Mouse (Mus musculus) neural tube, postnatal 0 days (tissue): Measurements from ENCODE around the gene Mtx1. TPM values are rescaled to one million over a fixed set of nuclear protein-coding genes. Genes with fewer than 3 reads are reported as not detected.
A peak's percentile ranks its signal among the peaks of the same experiment; 100 is the strongest.

Source experiments
- microRNA counts: library from miRNA; unstranded; fragments of <30 nt; microRNA quantifications from one replicate; lab custom pipeline; 2015
- microRNA-seq: library from miRNA; unstranded; fragments of <30 nt; microRNA quantifications from one replicate; pipeline ENCODE4, GENCODE M21; 2016
- polyA plus RNA-seq: library from polyadenylated mRNA; unstranded; fragments of >200 nt; fragmentation: Nextera tagmentation; extraction: Ambion mirVana; gene quantifications from 2 replicates; pipeline ENCODE4 v1.2.1, GENCODE M21; 2015

The Mtx1 gene
- 160 and 167 TPM in 2 replicates for polyA plus RNA-seq

GRCm38 (mm10) chr3:89226900-89227299 is at the start of gene Mtx1:
TSS of gene Mtx1 (minus strand) at chr3:89227088.

GRCm38 (mm10) chr3:89270051-89270755 is 43.3 kb upstream of the Mtx1 start, which contains the start of gene Slc50a1:
TSS of gene Slc50a1 (minus strand) at chr3:89270570.

GRCm38 (mm10) chr3:89259076-89259475 is 32.2 kb upstream of the Mtx1 start, which contains the start of gene Dpm3:
TSS of gene Dpm3 (plus strand) at chr3:89259358.

DNA sequence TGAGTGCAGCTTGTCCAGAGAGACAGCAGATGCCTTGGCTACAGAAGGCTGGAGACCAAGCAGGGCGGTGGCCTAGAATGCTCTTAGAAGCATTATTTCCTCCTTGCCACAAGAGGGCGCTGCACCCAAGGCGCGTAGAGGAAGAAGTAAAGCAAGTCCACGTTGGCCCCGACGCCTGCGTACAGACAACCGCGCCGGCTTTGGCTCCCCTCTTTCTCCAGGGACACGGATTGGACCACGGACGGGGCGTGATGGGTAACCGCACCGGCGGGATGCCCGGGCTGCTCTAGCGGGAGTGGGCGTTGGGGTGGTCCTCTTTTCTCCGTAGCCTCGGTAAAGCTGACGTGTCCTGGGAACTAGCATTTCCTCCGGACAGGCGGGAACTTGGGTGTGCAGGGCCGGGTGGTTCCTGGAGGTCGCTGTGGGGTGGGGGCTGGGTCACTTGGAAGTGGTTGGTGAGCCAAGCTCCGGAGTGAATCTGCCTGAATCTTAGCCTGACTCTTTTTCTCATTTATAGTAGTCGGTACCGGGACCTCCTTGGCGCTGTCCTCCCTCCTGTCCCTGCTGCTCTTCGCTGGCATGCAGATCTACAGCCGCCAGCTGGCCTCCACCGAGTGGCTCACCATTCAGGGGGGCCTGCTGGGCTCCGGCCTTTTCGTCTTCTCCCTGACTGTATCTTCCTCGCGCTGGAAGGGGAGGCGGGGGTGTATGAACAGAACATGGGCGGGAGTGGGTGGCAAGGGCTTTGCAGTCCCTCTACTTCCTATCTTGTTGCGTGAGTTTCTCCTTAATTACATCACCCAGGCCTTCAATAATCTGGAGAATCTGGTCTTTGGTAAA is 19.6 kb upstream of the Mtx1 start, which contains the start of gene Trim46:
TSS of gene Trim46 (minus strand) at position 49 of the 840 bp plus-strand sequence.

DNA sequence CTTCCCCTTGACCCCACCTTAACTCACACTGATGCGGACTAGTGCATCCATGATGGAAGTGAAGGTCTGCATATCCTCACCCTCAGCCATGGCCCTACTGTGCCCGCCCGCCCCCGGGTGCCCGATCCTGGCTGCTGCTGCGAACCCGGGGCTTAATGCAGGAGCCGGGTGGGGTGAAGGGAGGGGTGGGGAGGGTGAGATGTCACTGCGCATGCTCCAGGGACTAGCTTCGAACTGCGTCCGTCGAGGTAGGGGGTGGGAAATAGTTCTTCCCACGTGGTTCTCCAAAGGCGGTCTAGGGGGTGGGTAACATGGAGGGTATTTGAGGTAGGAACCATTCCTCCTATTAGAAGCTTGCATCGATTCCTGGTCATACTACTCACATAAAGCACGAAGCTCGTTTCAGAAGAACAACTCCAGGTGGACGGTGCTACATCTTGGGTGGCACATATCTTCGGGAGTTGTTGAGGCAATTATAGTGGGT is 18.8 kb upstream of the Mtx1 start, which contains the start of gene Krtcap2:
TSS of gene Krtcap2 (plus strand) at position 279 of the 484 bp plus-strand sequence.

DNA sequence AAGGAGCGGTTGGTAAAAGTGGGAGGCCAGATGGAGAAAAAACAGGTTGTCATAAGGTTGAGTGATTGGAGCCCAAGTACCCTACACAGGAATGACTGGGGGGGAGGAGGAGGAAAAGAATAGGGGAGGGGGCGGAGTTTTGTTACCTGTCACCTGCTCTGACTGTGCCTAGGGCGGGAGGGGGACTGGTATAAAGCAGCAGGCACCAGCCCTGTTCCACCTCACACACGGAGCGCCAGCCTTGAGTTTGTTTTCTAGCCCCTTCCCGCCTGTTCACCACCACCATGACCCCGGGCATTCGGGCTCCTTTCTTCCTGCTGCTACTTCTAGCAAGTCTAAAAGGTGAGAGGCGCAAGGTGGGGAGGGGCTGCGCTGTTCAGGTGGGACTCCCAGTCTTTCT is 1.9 kb upstream of the Mtx1 start, which contains the start of gene Muc1:
TSS of gene Muc1 (plus strand) at position 222 of the 400 bp plus-strand sequence.

DNA sequence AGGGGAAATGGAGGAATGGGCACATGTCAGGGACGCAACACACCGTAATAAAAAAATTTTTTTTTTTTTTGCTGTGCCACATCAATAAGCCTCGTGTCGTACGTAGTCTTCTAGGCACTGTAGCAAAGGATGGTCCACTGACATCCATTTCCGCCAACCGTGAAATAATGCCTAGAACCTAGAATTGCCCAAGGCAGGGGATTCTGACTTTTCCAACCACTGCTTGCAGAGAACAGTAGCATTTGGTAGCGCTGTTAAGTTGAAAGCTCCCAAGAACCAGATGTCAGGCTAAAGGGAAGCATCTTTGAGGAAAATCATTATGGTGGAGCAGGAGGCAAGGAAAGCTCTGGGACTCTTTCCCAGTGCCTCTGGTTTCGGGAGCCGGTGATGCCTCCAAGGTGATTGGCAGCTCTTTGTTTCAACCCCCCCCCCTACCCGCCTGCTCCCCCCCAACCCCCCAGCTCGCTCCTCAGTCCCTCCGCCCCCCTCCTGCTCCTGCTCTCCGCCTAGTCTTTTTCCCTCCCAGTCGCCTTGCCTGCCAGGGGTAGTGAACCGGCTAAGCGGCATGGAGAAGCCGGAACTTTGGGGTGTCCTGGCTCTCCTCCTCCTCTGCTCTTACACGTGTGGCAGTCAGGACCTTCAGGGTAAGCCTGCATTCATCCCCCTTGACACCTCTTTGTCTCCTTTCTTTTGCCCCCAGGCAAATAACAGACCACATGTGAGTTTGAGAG is 12.0 kb downstream of the Mtx1 start, which contains the start of gene Thbs3:
TSS of gene Thbs3 (plus strand) at position 500 of the 731 bp plus-strand sequence.

DNA sequence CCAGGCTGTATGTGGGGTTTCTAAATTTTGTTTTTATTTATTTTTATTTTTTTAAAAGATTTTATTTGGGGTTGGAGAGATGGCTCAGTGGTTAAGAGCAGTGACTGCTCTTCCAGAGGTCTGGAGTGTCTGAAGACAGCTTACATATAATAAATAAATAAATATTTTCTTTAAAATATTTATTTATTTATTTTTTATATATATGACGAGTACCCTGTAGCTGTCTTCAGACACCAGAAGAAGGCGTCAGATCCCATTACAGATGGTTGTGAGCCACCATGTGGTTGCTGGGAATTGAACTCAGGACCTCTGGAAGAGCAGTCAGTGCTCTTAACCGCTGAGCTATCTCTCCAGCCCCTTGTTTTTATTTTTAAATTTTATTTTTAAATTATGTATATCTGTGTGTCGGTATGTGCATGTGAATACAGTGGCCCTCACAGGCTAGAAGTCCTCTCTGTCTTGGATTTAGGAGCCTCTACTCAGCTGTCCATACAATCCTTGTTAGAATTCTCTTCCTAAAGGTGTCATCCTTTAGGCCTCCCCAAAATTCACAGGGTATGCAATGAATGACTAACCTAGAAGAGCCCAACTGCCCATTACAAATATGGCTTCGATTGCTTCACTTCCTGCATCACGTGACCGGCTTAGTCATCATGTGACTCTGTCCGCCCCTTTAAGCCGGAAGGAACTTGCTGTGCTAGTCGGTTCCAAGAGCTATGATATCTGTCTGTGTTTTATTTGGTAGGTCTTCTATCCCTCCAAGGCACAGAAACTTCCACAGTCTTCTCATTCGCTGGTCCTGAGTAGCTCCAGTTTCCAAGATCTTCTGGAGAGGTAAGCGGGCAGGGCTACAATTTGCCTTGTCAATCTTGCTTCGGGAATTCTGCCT is 24.4 kb downstream of the Mtx1 start, which contains the start of gene Gba:
TSS of gene Gba (plus strand) at position 676 of the 889 bp plus-strand sequence.

DNA sequence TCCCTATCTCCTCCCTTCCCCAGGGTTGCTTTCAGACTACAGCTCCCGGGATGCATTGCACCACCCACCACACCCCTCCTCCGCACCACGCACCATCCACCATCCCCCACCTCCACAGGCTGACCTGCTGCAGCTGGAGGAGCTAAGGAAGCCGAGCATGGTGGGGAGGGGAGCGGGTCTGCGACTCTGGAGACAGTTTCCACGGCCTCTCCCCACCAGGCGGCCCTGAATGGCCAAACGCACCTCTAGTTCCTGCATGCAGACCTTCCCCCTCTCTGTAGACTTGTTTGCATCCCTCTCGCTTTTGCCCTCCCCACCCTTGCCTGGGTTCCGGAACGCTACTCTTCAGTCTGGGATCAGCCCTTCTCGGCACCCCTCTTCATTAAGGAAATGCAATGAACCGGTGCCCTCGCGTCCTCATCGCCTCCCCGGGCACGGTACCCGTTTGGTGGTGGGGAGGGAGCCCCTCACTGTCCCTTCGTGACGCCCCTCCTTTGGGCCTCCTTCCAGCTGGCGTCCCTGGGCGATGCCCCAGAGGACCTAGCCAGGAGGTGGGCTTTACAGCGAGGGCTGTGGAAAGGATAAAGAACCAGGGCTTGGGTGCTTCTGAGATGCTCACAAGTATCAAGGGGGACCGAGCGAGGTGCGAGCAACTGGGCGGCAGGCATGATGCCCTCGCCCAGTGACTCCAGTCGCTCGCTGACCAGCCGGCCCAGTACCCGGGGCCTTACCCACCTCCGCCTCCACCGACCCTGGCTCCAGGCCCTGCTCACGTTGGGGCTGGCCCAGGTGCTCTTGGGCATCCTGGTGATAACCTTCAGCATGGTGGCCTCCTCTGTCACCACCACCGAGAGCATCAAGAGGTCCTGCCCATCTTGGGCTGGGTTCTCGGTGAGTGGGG is 43.6 kb downstream of the Mtx1 start, which contains the start of gene Fam189b:
TSS of gene Fam189b (plus strand) at position 86 of the 901 bp plus-strand sequence.

GRCm38 (mm10) chr3:89177242-89178106 is 49.4 kb downstream of the Mtx1 start, which contains the start of gene Scamp3:
TSS of gene Scamp3 (plus strand) at chr3:89177473.

DNA sequence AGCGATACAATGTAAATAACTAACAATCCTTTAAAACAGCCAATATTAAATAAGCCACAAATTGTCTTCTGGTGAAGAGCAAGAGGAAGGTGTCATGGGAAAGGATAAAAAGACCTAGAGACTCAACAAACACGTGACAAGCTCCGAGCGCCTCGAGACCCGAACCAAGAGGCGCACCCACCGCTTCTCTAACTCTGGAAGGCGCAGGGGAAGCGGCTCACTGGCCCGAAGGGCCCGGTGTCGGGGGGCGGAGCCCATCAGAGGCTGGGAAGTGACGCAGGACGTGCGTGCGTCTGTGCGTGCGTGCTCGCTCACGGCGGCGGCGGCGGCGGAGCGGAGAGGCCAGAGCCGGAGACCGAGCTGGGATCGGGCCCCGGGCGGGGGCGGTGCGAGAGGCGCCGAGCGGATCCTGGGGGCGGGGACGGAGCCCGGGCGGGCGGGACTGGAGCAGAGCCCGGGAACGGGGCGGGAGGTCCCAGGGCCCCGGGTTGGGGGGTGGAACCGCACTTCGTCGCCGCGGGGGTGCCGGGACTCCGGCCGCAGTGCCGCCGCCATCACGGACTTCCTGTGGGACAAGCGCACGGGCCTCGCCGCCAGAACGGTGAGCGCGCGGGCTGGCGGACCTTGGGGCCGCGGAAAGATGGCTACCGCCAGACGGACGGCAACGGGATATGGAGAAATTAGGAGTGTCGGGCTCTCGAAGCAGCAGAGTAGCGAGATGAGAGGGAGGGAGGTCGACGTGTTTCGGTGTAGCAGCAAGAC is 62.2 kb downstream of the Mtx1 start, which contains the start of gene Clk2:
TSS of gene Clk2 (plus strand) at position 290 of the 762 bp plus-strand sequence.

DNA sequence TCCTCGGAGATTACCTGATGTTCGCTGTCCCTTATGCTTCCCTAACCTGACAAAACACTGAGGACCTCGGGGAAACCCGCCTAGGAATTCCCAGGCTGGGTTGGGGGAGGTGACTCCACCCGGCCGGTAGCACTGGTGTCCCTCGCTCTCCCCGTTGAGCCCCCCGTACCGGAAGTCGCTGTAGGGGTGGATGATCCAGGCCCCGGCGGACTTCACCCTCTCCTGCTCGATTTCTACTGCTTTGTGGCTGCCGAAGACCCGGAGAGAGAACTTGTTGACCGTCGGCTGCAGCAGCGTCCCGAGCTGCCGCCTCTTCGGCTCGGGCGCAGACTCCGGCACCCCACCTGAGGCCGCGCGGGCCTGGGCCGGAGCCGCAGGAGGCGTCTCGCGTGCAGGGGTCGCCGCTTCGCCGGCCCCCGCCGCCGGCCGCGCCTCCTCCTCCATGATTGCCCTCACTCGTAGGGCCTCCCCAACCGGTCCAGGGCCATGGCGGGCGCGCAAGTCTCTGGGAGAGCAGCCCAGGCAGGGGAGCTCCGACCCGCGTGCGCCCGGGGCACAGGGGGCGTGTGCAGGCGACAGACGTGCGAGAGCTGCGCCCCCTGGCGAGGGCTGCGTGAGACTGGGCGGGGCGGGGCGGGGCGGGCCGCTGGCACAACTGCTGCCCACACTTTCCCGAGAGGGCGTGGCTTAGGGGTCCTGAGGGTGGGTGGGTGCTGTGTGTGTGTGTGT is 67.1 kb downstream of the Mtx1 start, which contains the start of gene Hcn3:
TSS of gene Hcn3 (minus strand) at position 581 of the 729 bp plus-strand sequence.

MicroRNA genes within 50 kb of the gene (microRNA counts, 519-probe panel; counts per million panel counts)
- 3,231 counts per million, percentile 17 among the panel's probes with 10 or more counts for microRNA mmu-miR-92b (lab: Ali Mortazavi, UCI)

Small RNA genes lying within 50 kb of the gene (microRNA-seq; reads per million reads assigned to microRNA genes)
- 1,755 reads per million, percentile 80 among the genes with 10 or more reads in this experiment for gene Mir92b

Other genes starting within 250 kb of the Mtx1 start
- gene Rusc1, start 133.8 kb downstream of the Mtx1 start, polyA plus RNA-seq = 99.3 and 116 TPM in 2 replicates
- not detected in 2 replicates for gene Gm43738, start 126.0 kb downstream of the Mtx1 start, polyA plus RNA-seq
- 365 and 386 TPM in 2 replicates for gene Fdps, start 125.1 kb downstream of the Mtx1 start, polyA plus RNA-seq
- gene Pklr, start 90.9 kb downstream of the Mtx1 start, polyA plus RNA-seq = 0.05 and 0.23 TPM in 2 replicates
- gene Hcn3, start 66.9 kb downstream of the Mtx1 start, polyA plus RNA-seq = 33.7 and 44.1 TPM in 2 replicates
- 18.0 and 20.4 TPM in 2 replicates for gene Clk2, start 62.3 kb downstream of the Mtx1 start, polyA plus RNA-seq
- gene Scamp3, start 49.6 kb downstream of the Mtx1 start, polyA plus RNA-seq = 157 and 167 TPM in 2 replicates
- 32.2 and 35.7 TPM in 2 replicates for gene Fam189b, start 43.9 kb downstream of the Mtx1 start, polyA plus RNA-seq
- gene Gba, start 24.2 kb downstream of the Mtx1 start, polyA plus RNA-seq = 44.1 and 48.5 TPM in 2 replicates
- 43.9 and 50.6 TPM in 2 replicates for gene Thbs3, start 11.9 kb downstream of the Mtx1 start, polyA plus RNA-seq
- 0.67 and 1.2 TPM in 2 replicates for gene Muc1, start 2.0 kb upstream of the Mtx1 start, polyA plus RNA-seq
- gene Krtcap2, start 18.9 kb upstream of the Mtx1 start, polyA plus RNA-seq = 272 and 290 TPM in 2 replicates
- 48.0 and 58.9 TPM in 2 replicates for gene Trim46, start 19.2 kb upstream of the Mtx1 start, polyA plus RNA-seq
- gene Dpm3, start 32.3 kb upstream of the Mtx1 start, polyA plus RNA-seq = 131 and 136 TPM in 2 replicates
- gene Slc50a1, start 43.5 kb upstream of the Mtx1 start, polyA plus RNA-seq = 56.5 and 58.8 TPM in 2 replicates
- 7.1 and 9.8 TPM in 2 replicates for gene Efna1, start 54.1 kb upstream of the Mtx1 start, polyA plus RNA-seq
- gene Efna3, start 95.9 kb upstream of the Mtx1 start, polyA plus RNA-seq = 90.5 and 99.5 TPM in 2 replicates
- gene Efna4, start 110.9 kb upstream of the Mtx1 start, polyA plus RNA-seq = 2.2 and 2.3 TPM in 2 replicates
- gene Adam15, start 122.9 kb upstream of the Mtx1 start, polyA plus RNA-seq = 77.7 and 84.5 TPM in 2 replicates
- 0.26 and 0.42 TPM in 2 replicates for gene Dcst2, start 134.9 kb upstream of the Mtx1 start, polyA plus RNA-seq
- gene Dcst1, start 138.2 kb upstream of the Mtx1 start, polyA plus RNA-seq = 1.4 and 1.6 TPM in 2 replicates
- gene Zbtb7b, start 167.7 kb upstream of the Mtx1 start, polyA plus RNA-seq = 1.1 and 1.4 TPM in 2 replicates
- gene Lenep, start 175.7 kb upstream of the Mtx1 start, polyA plus RNA-seq = not detected in 2 replicates
- gene Flad1, start 184.8 kb upstream of the Mtx1 start, polyA plus RNA-seq = 22.5 and 26.6 TPM in 2 replicates
- gene Cks1b, start 191.3 kb upstream of the Mtx1 start, polyA plus RNA-seq = 65.2 and 67.0 TPM in 2 replicates
- 13.9 and 16.1 TPM in 2 replicates for gene Shc1, start 191.4 kb upstream of the Mtx1 start, polyA plus RNA-seq
- gene Pygo2, start 203.1 kb upstream of the Mtx1 start, polyA plus RNA-seq = 33.8 and 34.4 TPM in 2 replicates
- gene Pbxip1, start 209.6 kb upstream of the Mtx1 start, polyA plus RNA-seq = 25.3 and 29.2 TPM in 2 replicates
- 136 and 148 TPM in 2 replicates for gene Pmvk, start 227.5 kb upstream of the Mtx1 start, polyA plus RNA-seq